Mouse (Mus musculus) cerebellum, adult 11-12 months (tissue): ENCODE results near the gene Fgfrl1.
"Not testable (repeated sequence)": the region's sequence is repeated elsewhere in the genome, so short reads cannot be mapped to it uniquely, and the experiment has no call there.

Experiments
- DNase-seq: peaks from one replicate; pipeline ENCODE4 v3.0.0; 2022

Gene Fgfrl1

GRCm38 (mm10) chr5:108701341-108702021 is 9.3 kb downstream of the Fgfrl1 start:
- no peak for DNase-seq

GRCm38 (mm10) chr5:108703754-108704626 is 11.8 kb downstream of the Fgfrl1 start:
- DNase-seq: no peak

GRCm38 (mm10) chr5:108707758-108708157 is 15.6 kb downstream of the Fgfrl1 start:
- no peak for DNase-seq

GRCm38 (mm10) chr5:108708419-108708818 is 16.2 kb downstream of the Fgfrl1 start:
- no peak for DNase-seq

GRCm38 (mm10) chr5:108708981-108709731 is 17.0 kb downstream of the Fgfrl1 start:
- no peak for DNase-seq

- DNase-seq: no peak
Measured at GRCm38 (mm10) chr5:108711968-108712367, 19.8 kb downstream of the Fgfrl1 start.

- no peak for DNase-seq
Measured at GRCm38 (mm10) chr5:108713096-108713495, 20.9 kb downstream of the Fgfrl1 start.

- DNase-seq: no peak
Measured at GRCm38 (mm10) chr5:108713691-108714090, 21.5 kb downstream of the Fgfrl1 start.

GRCm38 (mm10) chr5:108714149-108714548 is 22.0 kb downstream of the Fgfrl1 start:
- peak; percentile 32 for DNase-seq

- DNase-seq: no peak
Measured at GRCm38 (mm10) chr5:108715974-108716373, 23.8 kb downstream of the Fgfrl1 start.

- DNase-seq: peak; percentile 16
Measured at GRCm38 (mm10) chr5:108718051-108718450, 25.9 kb downstream of the Fgfrl1 start.

GRCm38 (mm10) chr5:108719761-108720160 is 27.6 kb downstream of the Fgfrl1 start:
- no peak for DNase-seq

GRCm38 (mm10) chr5:108724006-108724405 is 31.8 kb downstream of the Fgfrl1 start:
- no peak for DNase-seq

- DNase-seq: peak; percentile 37
Measured at GRCm38 (mm10) chr5:108726557-108727248, 34.5 kb downstream of the Fgfrl1 start.

GRCm38 (mm10) chr5:108727425-108727824 is 35.2 kb downstream of the Fgfrl1 start:
- DNase-seq: no peak

GRCm38 (mm10) chr5:108741844-108742243 is 49.7 kb downstream of the Fgfrl1 start:
- DNase-seq: no peak

- DNase-seq: no peak
Measured at GRCm38 (mm10) chr5:108742596-108742995, 50.4 kb downstream of the Fgfrl1 start.

- DNase-seq: no peak
Measured at GRCm38 (mm10) chr5:108743856-108744255, 51.7 kb downstream of the Fgfrl1 start.

GRCm38 (mm10) chr5:108744629-108745028 is 52.4 kb downstream of the Fgfrl1 start:
- DNase-seq: no peak

- DNase-seq: no peak
Measured at GRCm38 (mm10) chr5:108750328-108751210, 58.4 kb downstream of the Fgfrl1 start.

- DNase-seq: not testable (repeated sequence)
Measured at GRCm38 (mm10) chr5:108751258-108751657, 59.1 kb downstream of the Fgfrl1 start.
